Mouse (Mus musculus) MEL-GATA-1-ER (cell line): ENCODE results near the gene Gm21119.
"Not testable (repeated sequence)": the region's sequence is repeated elsewhere in the genome, so short reads cannot be mapped to it uniquely, and the experiment has no call there.

Experiments
- DNase-seq: peaks from one replicate; pipeline ENCODE4 v3.0.0-alpha.2; 2012; ENCODE audit warnings: low read depth; ENCODE audit errors: extremely low read depth

The Gm21119 gene

GRCm38 (mm10) chr8:20652976-20653375 lies 38.3 kb downstream of the Gm21119 start:
- DNase-seq, result not testable (repeated sequence)

- DNase-seq, result not testable (repeated sequence)
These were observed 63.7 kb downstream of the Gm21119 start for GRCm38 (mm10) chr8:20678418-20678817.
